Mouse (Mus musculus) cerebellum, adult 9-11 months (tissue): ENCODE results near the gene Pole2.

Experiments used
- DNase-seq: peaks from one replicate; pipeline ENCODE4 v3.0.0; 2022

The Pole2 gene

DNA sequence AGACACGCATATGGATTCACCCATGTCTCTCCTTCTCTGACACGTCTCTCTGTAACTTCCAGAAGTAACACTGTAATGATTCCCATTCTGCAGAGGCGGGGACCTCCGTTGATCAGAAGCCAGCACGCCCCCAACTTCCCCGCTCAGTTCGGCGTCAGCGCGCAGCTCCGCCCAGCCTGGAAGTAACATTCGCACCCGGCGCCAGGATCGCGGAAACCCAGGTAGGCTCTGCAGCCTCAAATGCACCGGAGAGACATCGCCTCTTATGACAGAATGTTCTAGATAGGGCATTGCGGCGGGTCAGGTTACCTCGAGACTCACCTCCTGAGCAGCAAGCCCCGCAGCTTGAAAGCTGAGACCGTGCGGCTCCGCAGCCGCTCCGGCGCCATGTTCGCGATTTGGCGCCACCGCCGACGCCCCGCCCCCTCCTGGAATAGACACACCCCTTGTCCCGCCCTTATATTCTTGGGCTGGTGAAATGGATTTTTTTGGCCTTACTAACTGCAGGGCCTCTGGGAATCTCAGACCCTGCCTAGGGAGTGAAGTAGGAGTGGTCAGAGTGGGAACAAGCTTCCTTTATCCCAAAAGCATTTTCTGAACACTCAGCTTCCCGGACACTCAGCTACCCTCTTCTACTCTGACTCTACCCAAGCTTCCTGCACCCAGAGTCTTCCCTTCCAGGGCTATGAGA, at the start of gene Pole2:
Gene Pole2, minus strand, starts transcription at position 420 of the 691 bp plus-strand sequence.
- peak; percentile 79 for DNase-seq

DNA sequence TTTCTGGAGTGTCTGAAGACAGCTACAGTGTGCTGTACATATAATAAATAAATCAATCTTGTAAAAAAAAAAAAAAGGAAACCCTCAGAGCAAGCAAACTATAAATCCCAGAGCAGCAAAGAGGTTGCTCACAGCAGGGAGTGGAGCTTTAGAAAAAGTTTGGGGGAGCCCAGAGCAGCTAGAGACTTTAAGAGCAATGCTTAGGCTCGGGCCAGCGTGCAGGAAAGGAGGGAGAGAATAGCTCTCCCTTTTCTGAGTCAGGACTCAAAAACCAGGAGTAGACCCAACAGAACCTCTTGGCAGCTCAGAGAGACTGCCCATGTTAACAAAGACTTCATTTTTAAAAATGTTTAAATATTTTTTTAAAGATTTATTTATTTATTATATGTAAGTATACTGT, 41.0 kb upstream of the Pole2 start:
- DNase-seq: no peak

DNA sequence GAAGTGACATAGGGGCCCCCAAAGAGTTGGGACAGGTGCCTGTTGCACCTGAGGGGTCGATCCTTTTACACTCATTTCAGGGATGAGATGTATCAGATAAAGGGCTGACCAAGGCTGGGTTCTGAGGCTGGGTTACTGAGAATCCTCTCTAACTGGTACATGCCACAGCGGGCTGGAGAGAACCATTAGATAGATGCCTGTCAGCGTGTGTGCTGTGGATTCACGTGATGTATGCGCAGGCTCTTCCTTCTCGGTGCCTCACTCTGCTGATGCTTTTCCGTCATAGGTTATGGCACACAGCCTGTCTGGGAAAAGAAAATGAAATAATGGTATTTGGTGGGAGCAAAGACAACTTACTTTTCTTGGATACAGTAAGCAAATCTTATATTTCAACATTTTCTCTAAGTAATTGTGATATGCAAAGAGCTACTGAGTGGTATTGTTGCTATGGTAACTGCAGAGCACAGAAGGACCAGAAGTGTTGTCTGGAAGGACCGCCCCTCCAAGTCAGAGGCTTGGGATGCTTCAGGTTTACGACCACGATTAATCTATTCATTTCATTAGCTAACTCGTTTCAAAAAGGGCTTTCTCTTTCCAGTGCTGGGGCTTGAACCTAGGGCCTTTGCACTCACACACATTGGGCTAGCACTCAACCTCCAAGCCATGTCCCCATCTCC, 40.1 kb upstream of the Pole2 start:
- no peak for DNase-seq

DNA sequence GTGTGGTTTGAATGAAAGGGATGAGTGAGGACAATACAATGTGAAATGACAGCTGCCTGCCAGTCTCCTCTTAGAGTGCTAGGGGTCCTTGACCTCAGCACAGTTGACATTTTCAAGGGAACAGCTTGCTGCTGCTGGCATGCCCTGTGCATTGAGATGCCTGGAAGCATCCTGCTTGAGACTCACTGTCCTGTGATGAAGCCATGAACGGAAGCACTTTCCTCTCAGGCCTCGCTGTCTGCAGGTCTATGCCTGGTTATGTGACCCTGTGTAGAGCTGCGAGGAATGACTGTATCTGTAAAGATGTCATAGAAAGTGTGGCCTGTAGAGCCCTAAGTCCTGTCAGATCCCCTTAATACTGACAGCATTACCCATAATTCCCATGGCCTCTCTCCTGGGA, 37.0 kb upstream of the Pole2 start:
- DNase-seq: no peak

DNA sequence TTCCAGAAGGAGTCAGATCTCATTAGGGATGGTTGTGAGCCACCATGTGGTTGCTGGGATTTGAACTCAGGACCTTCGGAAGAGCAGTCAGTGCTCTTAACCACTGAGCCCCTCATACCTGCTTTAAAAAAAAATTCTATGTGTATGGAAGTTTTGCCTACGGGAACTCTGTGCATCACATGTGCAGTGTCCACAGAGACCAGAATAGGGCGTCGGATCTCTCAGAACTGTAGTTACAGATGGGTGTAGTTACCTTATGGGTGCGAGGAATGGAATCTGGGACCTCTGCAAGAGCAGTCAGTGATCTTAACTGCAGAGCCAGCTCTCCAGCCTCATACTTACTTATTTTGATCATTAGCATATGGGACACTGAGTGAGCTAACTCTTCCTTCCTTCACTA, 34.3 kb upstream of the Pole2 start:
- no peak for DNase-seq

DNA sequence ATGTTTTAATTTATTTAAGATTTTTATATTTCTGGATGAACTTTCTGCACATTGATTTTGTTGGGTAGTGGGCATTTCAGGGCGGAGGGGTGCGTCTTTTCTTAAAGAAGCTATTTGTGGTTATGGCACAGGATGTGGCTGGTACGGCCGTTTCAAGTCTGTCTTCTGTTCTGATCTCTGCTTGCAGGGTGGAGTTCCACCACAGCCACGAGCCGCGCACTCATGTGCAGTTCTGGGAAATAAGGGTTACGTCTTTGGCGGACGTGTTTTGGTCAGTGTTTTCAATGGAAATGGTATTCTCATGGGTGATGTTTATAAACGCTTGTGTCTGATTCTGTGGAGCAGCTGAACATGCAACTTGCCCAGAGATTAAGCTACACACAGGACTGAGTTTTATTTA, 29.8 kb upstream of the Pole2 start:
- no peak for DNase-seq

- no peak for DNase-seq
Observed at GRCm38 (mm10) chr12:69253806-69254205, 25.8 kb upstream of the Pole2 start.

- no peak for DNase-seq
Observed at GRCm38 (mm10) chr12:69250756-69251155, 22.8 kb upstream of the Pole2 start.

- no peak for DNase-seq
Observed at GRCm38 (mm10) chr12:69249766-69250165, 21.8 kb upstream of the Pole2 start.

DNA sequence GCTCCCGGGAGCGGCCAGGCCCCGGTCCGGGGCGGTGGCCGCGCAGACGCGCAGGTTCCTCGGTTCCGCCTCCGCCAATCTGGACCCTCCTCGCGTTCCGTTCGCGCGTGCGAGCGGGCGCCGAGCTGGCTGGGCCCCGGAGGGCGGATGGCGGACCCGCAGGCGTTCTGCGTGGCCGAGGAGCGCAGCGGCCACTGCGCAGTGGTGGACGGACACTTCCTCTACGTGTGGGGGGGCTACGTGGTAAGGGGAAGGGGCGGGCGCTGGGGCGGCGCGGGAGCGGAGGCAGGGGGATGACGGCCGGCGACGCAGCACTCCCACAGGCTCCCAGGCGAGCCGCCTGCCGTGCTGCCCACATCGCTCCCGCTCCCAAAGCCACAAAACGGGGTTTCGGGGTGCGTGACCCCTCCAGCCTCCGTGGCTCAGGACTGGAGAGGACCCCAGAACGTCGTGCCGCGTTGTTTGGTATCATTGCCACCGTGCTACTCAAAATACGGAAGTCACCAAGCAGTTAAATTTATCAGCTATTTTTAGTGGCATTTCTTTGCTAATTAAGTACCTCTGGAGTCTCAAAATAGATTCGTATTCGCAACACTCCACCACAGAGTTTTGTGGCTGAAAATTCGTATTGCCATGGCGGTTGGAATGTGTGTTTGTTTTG, 13.9 kb upstream of the Pole2 start:
- peak; percentile 83 for DNase-seq

DNA sequence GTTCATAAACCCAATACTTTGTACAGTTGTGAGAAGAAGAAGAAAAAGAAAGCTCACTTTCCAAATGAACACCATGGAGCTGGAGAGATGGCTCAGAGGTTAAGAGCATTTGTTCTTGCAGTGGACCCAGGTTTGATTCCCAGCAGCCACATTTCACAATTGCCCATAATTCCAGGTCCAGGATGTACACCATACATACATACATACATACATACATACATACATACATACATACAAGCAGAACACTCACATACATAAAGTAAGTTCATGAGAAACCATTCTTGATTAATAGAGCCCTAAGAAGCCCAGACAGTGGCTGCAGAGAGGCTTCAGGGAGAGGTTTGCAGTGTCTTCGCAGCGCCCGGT, 13.4 kb upstream of the Pole2 start:
- no peak for DNase-seq

- DNase-seq: no peak
Observed at GRCm38 (mm10) chr12:69240876-69241275, 12.9 kb upstream of the Pole2 start, which contains the start of gene Klhdc1. Gene Klhdc1, plus strand, starts transcription at chr12:69241176.

- DNase-seq: no peak
Observed at GRCm38 (mm10) chr12:69238284-69238683, 10.3 kb upstream of the Pole2 start.

DNA sequence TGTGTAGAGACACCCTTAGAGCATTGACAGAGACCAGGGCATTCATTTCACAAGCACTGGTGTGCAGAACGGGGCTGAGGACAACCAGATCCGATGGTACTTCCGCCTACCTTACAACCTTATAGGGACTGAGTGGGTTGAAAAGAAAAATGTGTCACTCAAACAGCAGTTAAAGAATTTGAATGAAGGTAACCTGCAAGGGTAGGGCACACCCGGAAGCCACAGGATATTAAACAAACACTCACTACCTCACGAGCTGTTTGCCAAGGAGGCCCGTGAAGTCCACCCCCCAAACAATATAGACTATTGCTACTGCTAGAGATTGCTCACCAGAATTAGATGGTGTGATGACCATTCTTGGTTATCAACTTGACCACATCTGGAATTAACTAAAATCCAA, 7.8 kb upstream of the Pole2 start:
- no peak for DNase-seq

DNA sequence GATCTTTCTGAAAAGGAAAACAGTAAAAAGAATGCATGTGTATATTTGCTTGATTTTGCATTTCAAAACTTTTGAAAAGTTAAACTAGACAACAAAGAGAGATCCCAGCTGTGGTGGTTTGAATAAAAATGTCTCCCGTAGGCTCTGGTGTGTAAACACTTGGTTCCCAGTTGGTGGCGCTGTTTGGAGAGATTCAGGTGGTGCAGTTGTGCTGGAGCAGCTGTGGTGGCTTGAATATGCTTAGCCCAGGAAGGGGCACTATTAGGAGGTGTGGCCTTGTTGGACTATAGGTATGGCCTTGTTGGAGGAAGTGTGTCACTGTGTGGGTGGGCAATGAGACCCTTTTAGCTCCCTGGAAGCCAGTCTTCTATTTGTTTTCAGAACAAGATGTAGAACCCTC, 1.3 kb upstream of the Pole2 start:
- DNase-seq: no peak

DNA sequence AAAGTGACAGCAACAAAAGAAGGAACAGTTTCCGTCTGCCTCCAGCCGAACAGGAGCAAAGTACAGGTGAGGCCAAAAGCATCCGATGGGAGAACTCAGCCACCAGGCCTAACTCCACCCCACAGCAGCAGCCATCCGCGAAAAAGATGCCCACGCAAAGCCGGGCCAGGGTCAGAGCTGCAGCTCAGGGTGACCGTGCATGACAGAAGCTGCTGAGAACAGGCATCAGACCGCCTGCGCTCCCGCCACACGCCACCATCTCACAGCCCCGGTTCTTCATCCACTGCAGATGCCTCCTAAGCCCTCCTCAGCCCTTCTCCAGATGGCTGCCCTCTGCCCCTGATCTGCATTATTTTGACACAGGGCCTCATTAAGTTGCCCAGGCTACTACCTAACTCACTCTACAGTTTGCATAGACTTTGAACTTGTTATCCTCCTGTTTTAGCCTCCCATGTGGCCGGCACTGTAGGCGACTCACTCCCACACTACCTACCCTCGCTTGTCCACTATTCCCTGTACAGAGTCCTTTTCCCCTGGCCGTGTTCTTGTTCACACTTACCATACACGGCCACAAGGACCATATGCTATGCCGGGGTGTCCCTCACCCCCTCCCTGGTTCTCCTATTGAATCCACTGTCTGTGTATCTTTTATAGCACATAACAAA, 7.2 kb downstream of the Pole2 start:
- DNase-seq: no peak

- no peak for DNase-seq
Observed at GRCm38 (mm10) chr12:69216587-69216986, 11.4 kb downstream of the Pole2 start.

- no peak for DNase-seq
Observed at GRCm38 (mm10) chr12:69215000-69215785, 12.8 kb downstream of the Pole2 start.

GRCm38 (mm10) chr12:69214393-69214792, 13.6 kb downstream of the Pole2 start:
- no peak for DNase-seq

DNA sequence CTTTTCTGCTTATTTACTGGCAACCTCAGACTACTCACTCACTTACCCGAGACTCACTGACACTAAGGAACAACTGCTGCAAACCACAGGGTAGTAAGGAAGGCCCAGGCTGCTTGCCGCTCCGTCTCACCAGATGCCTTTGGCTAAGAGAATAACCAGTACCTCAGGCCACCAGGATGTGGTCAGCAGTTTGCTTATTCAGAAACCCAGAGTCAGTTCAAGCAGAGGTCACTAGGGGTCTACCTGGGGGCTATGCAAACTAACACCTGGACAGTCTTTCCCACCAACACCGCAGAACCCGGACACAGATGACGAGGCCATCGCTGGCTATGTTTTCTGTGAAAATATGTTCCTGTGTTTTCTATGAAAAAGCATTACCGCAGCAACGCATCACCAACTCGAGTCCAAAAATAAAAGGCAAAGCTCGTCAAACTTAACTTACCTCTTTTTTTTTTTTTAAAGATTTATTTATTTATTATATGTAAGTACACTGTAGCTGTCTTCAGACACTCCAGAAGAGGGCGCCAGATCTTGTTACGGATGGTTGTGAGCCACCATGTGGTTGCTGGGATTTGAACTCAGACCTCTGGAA, 14.7 kb downstream of the Pole2 start:
- no peak for DNase-seq

DNA sequence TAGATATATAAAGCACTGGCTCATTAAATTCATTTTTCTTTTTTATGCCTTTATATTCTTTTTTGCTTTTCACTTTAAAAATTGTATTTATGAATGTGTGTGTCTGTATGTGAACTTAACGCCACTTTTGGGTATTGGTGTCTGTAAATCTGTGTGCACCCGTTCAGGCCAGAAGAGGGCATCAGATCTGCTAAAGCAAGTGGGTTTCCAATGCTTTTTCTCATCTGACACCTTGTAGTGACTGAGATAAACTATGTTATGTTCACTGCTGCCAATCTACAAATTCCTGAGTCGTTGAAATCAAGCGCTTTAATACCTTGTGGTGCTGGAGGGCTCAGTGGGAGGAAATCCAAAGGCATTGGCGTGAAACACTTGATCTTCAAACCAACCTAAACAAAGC, 16.9 kb downstream of the Pole2 start:
- DNase-seq: no peak
